Mouse (Mus musculus) urinary bladder, postnatal 4 days (tissue): Measurements from ENCODE around the gene Foxq1.

Experiments used
- DNase-seq, 2 experiments: peaks; one replicate each; pipeline ENCODE4 v3.0.0; 2021 to 2022; ENCODE audit warnings: low spot score in 2 of 2

Gene Foxq1

DNA sequence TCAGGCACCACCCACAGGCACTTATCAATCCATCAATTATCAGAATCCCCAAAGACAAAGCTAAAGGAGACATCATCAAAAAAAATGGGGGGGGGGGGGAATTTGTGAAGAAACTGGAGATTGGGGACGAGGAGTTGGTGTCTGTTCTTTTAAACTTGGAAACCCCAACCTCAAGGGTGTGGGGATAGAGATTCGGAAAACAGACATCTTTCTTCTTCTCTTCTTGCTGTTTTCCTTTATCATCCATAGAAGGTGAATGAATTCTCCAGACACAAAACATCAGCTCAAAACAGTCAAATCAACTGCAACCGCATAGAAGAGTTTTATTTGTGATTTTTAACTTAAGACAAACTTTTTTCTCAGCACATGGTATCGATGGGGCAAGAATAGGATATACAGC is at the start of gene Foxq1:
Gene Foxq1, plus strand, starts transcription at position 301 of the 400 bp plus-strand sequence.
- DNase-seq: no peak

DNA sequence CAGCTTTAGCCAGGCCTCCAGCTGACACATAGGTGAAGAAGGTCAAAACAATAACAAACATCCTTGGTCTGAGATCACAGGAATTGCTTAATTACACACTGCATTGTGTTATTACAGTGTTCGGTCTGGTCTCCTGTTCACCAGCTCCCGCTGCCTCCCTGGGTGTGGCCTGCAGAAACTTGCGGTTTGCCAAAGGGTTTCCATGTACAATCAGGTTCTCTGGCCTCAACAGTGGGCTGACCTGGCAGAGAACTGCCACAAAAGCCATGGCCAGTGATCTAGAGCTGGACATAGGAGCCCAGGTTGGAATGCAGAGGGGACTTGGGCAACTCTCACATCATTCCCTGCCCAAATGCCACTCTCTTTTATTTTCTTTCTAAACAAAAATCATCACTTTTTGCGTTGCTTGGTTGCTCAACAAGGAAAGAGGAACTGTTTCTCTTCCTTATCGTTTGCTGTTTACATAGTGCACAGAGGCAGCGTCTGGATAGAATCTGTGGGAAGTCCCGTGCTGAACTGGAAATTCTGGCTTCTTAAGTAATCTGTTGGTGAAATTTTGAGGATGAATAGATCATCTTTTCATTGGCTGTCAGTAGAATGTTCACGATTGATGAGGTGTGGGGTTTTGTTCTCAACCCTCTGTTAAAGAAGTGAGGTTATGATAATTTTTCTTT is 49.3 kb upstream of the Foxq1 start:
- DNase-seq: no peak

DNA sequence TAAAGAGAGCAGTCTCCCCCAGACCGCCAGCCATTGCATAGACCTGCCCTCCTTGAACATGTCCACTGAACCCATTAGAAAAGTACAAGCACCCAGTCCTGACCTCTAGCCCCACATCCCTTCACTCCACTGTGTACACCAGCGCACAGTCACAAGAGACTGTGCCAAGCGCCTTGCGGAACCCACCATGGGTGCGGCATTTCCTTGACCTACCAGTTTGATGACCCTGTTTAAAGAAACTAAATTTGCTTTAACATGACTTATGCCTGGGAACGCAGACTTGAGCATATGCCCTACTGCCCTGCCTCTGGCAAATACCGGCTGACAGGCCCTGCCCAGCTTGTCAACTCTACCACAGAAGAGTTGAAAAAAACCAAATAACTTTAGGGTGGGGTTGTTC is 40.7 kb upstream of the Foxq1 start:
- peak in 1 of 2 experiments; percentile 33 for DNase-seq

GRCm38 (mm10) chr13:31518411-31518886 is 37.5 kb upstream of the Foxq1 start:
- peak; percentile 57 to 64 for DNase-seq

- DNase-seq: no peak
Observed at GRCm38 (mm10) chr13:31518971-31519370, 37.0 kb upstream of the Foxq1 start.

- DNase-seq: no peak
Observed at GRCm38 (mm10) chr13:31524976-31525375, 31.0 kb upstream of the Foxq1 start.

GRCm38 (mm10) chr13:31531186-31531585 is 24.7 kb upstream of the Foxq1 start:
- no peak for DNase-seq

DNA sequence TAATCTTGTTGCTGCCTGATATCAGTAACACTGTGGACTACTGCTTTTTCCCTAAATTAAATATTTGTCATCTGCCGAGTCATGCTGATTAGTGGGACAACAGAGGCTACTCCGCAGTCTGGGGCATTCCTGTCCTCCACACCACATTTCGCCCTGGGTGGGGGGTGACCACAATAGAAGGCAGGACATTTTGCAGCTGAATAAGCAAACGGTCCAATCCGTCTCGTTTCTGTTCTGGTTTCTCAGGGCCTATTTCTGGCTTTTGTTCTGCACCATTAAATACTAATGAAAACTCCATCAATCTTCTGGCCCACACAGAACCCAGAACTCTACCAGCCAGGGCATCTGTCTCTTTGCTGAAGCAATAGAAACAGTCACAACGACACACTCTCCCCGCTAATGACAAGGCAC is 24.3 kb upstream of the Foxq1 start:
- no peak for DNase-seq

DNA sequence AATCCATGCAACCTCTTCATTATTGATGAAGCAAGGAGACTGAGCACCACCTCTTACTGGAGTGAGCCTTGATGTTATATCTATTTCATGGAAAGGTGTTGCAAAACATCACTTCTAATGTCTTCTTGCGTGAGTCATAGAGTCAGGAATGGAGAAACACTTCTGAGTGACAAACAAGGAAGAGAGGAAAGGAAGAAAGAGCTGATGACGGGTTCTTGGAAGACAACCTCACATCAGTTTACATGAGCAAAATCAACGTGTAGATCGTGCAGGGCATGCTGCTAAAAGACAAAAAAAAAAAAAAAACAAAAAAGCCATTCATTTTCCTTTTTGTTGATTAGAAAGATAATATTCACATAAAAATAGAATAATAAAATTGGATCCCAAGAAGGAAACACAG is 21.2 kb upstream of the Foxq1 start:
- no peak for DNase-seq

- DNase-seq: no peak
Observed at GRCm38 (mm10) chr13:31543021-31543420, 12.9 kb upstream of the Foxq1 start.

DNA sequence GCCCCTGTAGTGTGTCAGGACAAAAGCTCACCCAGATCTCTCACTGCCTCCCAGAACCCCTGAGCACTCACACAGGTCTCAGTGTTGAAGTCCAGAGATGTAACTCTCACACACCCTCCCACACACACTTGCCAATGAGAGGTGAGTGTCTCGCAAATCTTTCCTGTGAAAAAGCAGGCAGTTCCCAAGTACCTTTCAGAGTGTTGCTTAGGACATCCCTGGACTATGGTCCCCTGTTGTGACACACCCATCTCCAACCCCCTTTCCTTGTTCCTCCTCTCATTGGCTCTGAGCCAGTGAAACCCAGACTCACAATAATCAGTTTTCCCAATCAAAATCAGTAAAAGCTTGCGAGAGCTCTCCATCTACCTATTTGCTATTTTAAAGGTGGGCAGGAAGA is 9.2 kb upstream of the Foxq1 start:
- DNase-seq: no peak

GRCm38 (mm10) chr13:31547204-31547603 is 8.7 kb upstream of the Foxq1 start:
- no peak for DNase-seq

DNA sequence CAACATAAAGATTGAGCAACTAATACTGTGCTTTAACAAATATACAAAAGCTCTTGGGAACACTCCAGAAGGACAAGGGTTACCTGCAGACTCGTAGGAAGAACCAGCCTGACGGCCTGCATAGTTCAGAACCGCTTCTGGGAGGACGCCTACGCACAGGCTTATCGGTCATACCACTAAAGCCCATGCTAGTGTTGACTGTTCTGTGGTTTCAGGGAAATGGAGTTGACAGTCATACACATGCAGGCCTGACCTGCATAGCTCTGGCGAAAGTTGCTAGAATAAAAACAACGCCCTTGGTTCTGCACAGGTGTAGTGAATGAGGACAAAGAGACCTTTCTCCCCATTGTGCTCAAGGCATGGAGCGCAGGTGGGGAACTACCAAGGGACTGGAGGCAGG is 8.3 kb upstream of the Foxq1 start:
- DNase-seq: no peak

GRCm38 (mm10) chr13:31556964-31557767 is 1.2 kb downstream of the Foxq1 start:
- no peak for DNase-seq

GRCm38 (mm10) chr13:31557768-31558520 is 2.0 kb downstream of the Foxq1 start:
- peak; percentile 71 to 78 for DNase-seq

GRCm38 (mm10) chr13:31558521-31559418 is 2.8 kb downstream of the Foxq1 start, which contains the start of gene A530084C06Rik:
Gene A530084C06Rik (minus strand): TSS chr13:31559333.
- no peak for DNase-seq

DNA sequence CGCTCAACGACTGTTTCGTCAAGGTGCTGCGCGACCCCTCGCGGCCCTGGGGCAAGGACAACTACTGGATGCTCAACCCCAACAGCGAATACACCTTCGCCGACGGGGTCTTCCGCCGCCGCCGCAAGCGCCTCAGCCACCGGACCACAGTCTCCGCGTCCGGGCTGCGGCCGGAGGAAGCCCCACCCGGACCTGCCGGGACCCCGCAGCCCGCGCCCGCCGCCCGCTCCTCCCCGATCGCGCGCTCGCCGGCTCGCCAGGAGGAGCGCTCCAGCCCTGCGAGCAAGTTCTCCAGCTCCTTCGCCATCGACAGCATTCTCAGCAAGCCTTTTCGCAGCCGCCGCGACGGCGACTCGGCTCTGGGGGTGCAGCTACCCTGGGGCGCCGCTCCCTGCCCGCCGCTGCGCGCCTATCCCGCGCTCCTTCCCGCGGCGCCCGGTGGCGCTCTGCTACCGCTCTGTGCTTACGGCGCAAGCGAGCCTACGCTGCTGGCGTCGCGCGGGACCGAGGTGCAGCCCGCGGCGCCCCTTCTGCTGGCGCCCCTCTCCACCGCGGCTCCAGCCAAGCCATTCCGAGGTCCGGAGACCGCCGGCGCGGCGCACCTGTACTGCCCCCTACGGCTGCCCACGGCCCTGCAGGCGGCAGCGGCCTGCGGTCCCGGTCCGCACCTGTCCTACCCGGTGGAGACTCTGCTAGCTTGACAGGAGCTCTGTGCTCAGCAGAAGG is 3.6 kb downstream of the Foxq1 start:
- peak in 1 of 2 experiments; percentile 51 for DNase-seq

DNA sequence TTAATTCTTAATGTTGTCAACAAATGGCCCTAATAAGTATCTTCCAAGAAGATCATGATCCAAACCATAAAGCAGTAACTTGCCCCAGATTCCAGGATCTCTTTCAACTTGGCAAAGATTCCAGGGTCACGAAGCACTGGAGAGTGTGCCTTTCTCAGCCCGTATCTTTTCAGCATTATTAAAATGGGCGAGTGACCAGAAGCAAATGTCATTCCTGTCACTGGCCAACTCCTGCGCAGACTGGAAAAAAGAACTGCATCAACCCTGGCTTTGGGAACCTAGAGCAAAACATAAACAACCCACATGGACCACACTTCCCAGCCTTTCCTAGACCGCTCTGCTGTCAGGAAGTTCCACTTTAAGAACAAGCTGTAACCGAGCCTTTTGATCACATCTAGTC is 8.5 kb downstream of the Foxq1 start:
- DNase-seq: no peak

GRCm38 (mm10) chr13:31567099-31567498 is 11.2 kb downstream of the Foxq1 start:
- no peak for DNase-seq

- DNase-seq: no peak
Observed at GRCm38 (mm10) chr13:31567617-31568294, 11.8 kb downstream of the Foxq1 start.
